Mouse (Mus musculus) heart, embryonic 13.5 days (tissue): Measurements from ENCODE around the gene Supt4a. TPM values are rescaled to one million over a fixed set of nuclear protein-coding genes. Genes with fewer than 3 reads are reported as not detected.

ENCODE experiments used
- ATAC-seq: fragments of 200-750 bp; cut with Nextera tagmentation; 2 replicates; pipeline ENCODE4 v1.8.0; 2017; ENCODE audit warnings: moderate TSS enrichment; ENCODE audit not compliant: insufficient number of reproducible peaks, low FRiP score, low TSS enrichment; ENCODE audit errors: extremely low read depth
- H3K27ac ChIP-seq: fragments of 300-500 bp; sonication (generic); replicated peaks from 2 replicates; pipeline ENCODE4 v1.5.1; 2015; ENCODE audit warnings: moderate library complexity, mild to moderate bottlenecking, inconsistent platforms
- H3K27me3 ChIP-seq: fragments of 300-500 bp; sonication (generic); replicated peaks from 2 replicates; pipeline ENCODE4 v1.6.1; 2015; ENCODE audit warnings: mild to moderate bottlenecking, inconsistent platforms
- H3K36me3 ChIP-seq: fragments of 300-500 bp; sonication (generic); 2 replicates; pipeline ENCODE4 v1.6.1; 2015; ENCODE audit warnings: mild to moderate bottlenecking, inconsistent platforms
- H3K4me1 ChIP-seq: fragments of 300-500 bp; sonication (generic); 2 replicates; pipeline ENCODE4 v1.6.1; 2015; ENCODE audit warnings: inconsistent platforms
- H3K4me2 ChIP-seq: fragments of 300-500 bp; sonication (generic); 2 replicates; pipeline ENCODE4 v1.6.1; 2015; ENCODE audit warnings: inconsistent platforms, mild to moderate bottlenecking, moderate library complexity
- H3K4me3 ChIP-seq: fragments of 300-500 bp; sonication (generic); 2 replicates; pipeline ENCODE4 v1.5.1; 2015; ENCODE audit warnings: moderate library complexity, mild to moderate bottlenecking, inconsistent platforms
- H3K9ac ChIP-seq: fragments of 300-500 bp; sonication (generic); 2 replicates; pipeline ENCODE4 v1.6.1; 2015; ENCODE audit warnings: inconsistent platforms, mild to moderate bottlenecking, moderate library complexity
- H3K9me3 ChIP-seq: fragments of 300-500 bp; sonication (generic); 2 replicates; pipeline ENCODE4 v1.6.1; 2016; ENCODE audit warnings: inconsistent platforms
- WGBS: fragments of 180-500 bp; shearing (Covaris S2); methylation state at CpG from one replicate; pipeline ENCODE4 v1.1.7; 2015; ENCODE audit warnings: mixed read lengths; 5-methylcytosine and 5-hydroxymethylcytosine counted together
- polyA plus RNA-seq: library from polyadenylated mRNA; unstranded; fragments of >200 nt; fragmentation: Nextera tagmentation; extraction: Ambion mirVana; gene quantifications from 2 replicates; pipeline ENCODE4 v1.2.1, GENCODE M21; 2015

Gene Supt4a
- polyA plus RNA-seq, 1 experiment from 2014 or later = 104 TPM

DNA sequence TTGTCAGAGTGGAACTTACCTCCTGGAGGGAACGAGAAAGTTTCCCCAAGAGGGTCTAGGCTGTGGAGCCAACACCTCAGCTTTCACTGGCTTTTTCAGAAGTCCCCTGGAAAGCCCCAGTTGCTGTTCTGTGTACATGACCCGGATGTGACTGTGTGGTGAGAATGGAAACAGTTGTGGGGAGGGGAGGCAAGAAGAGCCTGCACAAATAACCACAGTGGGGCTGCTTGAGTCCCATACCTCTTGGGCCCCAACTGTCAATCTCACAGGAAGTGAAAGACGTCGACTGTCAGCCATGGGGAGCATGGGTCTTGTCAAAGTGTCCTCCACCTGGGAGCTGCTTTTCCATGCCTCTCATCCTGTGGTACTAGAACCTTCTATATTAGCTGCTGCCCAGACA, 7.6 kb downstream of the Supt4a start:
- H3K27ac ChIP-seq = no peak overlapping the region
- peaks cover 12% of the 10 kb centered on the region; the same call in 1 of the 2 replicates for H3K4me1 ChIP-seq
- no peak overlapping the region for H3K4me2 ChIP-seq
- peaks cover 23% of the 10 kb centered on the region; the same call in 1 of the 2 replicates for H3K27me3 ChIP-seq
- 65% methylated on average over 4 of the region's 4 CpGs for WGBS
- ATAC-seq = no peak
- peaks cover 56% of the 10 kb centered on the region for H3K36me3 ChIP-seq
- no peaks in the 10 kb centered on the region for H3K9me3 ChIP-seq
- no peak overlapping the region for H3K4me3 ChIP-seq
- no peak overlapping the region for H3K9ac ChIP-seq

DNA sequence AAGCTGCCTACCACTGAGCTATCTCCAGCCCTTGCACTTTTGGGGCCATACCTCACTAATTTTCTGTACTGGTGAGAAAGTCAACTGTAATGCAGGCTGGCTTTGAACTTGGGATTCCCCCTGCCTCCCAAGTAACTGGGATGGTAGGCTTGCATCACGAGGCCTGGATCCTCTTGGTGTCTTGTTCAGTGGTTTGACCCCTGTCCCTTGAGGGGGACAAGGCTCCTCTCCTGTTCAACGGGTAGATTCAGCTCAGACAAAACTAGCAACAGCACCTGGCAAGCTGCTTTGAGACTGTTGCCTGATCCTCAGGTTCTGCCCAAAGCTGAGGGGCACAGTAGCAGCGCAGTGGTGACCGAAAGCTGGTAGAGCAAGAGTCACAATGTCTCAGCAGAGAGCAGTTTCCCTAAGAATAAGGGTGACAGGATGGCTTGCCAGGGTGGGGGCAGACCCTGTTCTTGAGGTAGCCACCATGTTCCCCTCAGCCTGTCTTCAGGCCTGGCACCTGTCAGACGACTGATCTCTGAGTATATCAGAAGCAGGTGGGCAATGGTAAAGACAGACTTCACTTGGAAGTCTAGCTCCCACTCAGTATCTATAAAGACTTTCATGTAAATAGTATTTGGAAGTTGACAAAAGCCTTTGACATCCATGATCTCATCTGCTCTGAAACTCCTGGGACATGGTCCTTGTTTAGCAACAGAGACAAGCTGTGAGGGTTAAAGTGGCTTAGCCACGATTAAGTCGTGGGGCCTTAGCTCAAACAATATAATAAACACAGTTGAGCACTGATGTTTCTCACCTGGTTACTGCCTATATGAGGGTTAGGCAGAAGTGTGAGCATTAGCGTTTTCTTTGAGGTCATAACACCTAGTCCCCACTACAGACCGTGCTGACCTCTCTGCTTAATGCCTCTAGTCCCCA, 8.5 kb downstream of the Supt4a start:
- H3K4me2 ChIP-seq = no peak overlapping the region
- H3K4me1 ChIP-seq = peaks cover 12% of the 10 kb centered on the region; the same call in 1 of the 2 replicates
- H3K9me3 ChIP-seq = no peaks in the 10 kb centered on the region
- H3K4me3 ChIP-seq = no peak overlapping the region
- no peak overlapping the region for H3K27ac ChIP-seq
- peaks cover 29% of the 10 kb centered on the region; the same call in 1 of the 2 replicates for H3K27me3 ChIP-seq
- WGBS = 77% methylated on average over 9 of the region's 9 CpGs
- no peak overlapping the region for H3K9ac ChIP-seq
- no peak for ATAC-seq
- H3K36me3 ChIP-seq = peaks cover 46% of the 10 kb centered on the region

DNA sequence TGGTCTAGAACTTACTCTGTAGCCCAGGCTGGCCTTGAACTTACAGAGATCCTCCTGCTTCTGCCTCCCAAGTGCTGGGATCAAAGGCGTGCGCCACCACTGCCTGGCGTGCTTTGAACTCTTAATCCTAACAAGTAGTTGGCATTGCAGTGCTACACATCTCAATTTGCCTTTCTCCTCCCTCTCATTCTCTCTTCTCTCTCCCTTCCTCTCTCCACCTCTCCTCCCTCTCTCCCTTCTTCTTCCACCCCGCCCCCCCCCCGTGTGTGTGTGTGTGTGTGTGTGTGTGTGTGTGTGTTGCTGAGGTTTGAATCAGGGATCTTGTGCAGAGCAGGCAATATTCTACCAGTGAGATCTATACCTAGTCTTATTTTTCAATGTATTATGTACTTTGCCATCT, 10.0 kb downstream of the Supt4a start:
- 87% methylated on average over 5 of the region's 5 CpGs for WGBS

DNA sequence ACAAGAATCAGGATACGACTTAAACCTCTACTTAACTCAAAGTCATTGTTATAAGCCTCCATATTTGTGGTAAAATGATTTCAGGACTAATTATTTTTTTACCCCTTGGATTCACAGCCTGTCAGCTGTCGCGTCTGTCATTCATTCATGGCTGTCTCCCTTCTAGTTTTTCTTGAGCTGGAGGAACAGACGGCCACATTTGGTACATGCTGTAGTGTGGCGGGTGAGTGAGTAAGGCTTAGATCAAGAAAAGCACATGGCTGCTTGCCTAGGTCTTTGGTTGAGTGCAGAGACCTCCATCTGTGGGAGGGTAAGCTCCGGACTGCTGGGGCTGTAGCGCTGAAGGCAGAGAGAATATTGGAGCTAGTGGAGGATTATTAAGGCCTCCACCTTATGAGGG, 10.4 kb downstream of the Supt4a start:
- Histone ChIP-seq H3K9me3 (no peaks in the 10 kb centered on the region), H3K27ac (no peak overlapping the region), H3K4me3 (no peak overlapping the region)

More for the DNA sequence above, 10.0 kb downstream of the Supt4a start:
- H3K4me1 ChIP-seq = peaks cover 12% of the 10 kb centered on the region; the same call in 1 of the 2 replicates
- H3K36me3 ChIP-seq = peaks cover 32% of the 10 kb centered on the region
- no peak overlapping the region for H3K27ac ChIP-seq
- ATAC-seq = no peak
- no peak overlapping the region for H3K4me2 ChIP-seq
- H3K27me3 ChIP-seq = peaks cover 29% of the 10 kb centered on the region; the same call in 1 of the 2 replicates
- H3K9ac ChIP-seq = no peak overlapping the region
- H3K4me3 ChIP-seq = no peak overlapping the region
- H3K9me3 ChIP-seq = no peaks in the 10 kb centered on the region

DNA sequence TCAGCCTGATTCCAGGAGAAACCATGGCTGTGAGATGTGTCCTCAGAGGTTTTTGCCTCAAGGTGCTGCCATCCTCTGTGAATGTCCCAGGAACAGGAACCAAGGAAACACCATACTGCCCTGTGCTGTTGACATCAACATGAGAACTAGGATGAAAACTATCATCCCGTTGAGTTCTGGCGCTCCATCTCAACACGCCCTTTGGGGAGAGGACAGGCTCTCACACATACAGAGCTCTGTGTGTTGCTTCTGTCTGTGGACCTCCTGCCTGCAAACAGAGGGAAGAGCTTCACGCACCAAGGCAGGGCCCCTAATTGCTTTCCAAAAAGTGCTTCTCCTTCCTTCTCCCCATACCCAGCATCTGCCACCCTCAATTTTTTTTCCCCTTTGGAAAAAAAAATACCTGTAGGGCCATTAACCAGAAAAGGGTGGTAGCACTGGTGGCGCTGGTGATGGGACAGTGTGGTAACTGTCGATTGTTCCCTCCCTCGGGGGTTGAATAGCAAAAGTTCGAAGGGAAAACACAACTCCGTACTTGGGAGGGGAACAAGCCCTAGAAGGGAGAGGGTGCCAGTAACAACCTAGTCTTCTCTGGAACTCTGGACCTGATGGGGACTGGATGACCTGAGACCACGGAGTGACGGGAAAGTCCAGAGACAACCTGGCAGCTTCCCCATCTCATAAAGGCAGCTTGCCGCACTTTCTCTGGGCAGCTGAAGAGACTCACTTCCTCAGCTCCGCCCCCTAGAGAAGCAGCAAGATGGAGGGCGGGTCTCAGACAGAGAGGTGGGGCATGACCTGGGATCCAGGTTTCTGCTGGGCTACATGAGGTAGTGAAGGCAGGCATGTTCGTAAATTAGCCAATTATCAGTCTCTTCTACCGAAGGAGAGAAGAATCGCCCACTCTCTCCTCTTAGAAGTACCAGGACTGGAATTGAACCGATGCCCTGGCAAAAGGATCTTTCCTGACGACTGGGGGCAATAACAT, 11.1 kb downstream of the Supt4a start:
- Histone ChIP-seq H3K4me3 (peak overlapping the region; percentile 11; the same call in 1 of the 2 replicates), H3K4me1 (peaks cover 12% of the 10 kb centered on the region; the same call in 1 of the 2 replicates), H3K9me3 (no peaks in the 10 kb centered on the region), H3K36me3 (peaks cover 21% of the 10 kb centered on the region), H3K27me3 (peaks cover 29% of the 10 kb centered on the region; the same call in 1 of the 2 replicates), H3K27ac (peak overlapping the region; percentile 59), H3K4me2 (peak overlapping the region; percentile 55), H3K9ac (peak overlapping the region; percentile 37; the same call in 1 of the 2 replicates)
- 28% methylated on average over 19 of the region's 19 CpGs for WGBS
- ATAC-seq = no peak

More for the DNA sequence above, 10.4 kb downstream of the Supt4a start:
- peaks cover 12% of the 10 kb centered on the region; the same call in 1 of the 2 replicates for H3K4me1 ChIP-seq
- H3K36me3 ChIP-seq = peaks cover 28% of the 10 kb centered on the region
- no peak overlapping the region for H3K9ac ChIP-seq
- H3K4me2 ChIP-seq = peak overlapping the region; percentile 55
- 91% methylated on average over 7 of the region's 7 CpGs for WGBS
- ATAC-seq = no peak
- peaks cover 29% of the 10 kb centered on the region; the same call in 1 of the 2 replicates for H3K27me3 ChIP-seq

DNA sequence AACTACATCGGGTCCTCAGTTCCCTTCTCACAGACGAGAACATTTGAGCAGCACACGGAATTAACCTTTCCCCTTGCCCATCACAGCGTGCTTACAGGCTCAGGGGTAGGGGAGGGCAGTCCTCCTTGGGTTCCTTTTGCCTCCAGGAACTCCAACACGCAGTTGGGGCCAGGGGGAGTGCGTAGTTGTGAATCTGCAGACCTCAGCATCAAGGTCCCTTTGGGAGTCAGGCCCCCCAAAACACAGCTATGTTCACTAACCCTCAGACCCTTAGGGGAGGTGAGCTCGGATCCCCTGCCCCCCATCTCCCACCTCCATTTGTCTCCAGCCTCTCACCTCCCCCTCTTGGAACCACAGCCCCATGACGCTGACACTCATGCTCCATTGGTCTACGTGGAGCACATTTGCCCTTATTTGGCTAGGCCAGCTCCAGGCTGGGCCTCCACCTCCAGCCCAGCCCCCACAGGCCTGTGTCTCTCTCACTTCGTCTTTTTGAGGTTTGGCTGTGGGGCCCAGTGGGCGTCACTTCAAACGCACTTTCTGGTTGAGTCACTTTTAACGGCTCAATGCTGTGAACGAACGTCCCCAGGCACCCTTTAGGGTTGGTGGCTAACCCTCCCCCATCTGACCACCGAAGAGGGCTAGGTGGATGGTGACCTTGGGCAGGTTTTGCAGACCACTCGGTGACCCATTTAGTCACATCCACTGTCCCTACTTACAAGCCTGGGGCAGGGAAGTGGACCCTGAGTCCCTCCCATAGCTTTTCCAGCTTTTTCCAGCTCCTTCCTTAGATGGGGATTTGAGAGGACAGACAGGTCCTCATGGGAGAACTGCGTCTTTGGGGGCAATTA, 12.1 kb downstream of the Supt4a start:
- Histone ChIP-seq H3K27ac (peak overlapping the region; percentile 59), H3K4me3 (peak overlapping the region; percentile 11; the same call in 1 of the 2 replicates), H3K4me1 (peaks cover 13% of the 10 kb centered on the region), H3K27me3 (peaks cover 29% of the 10 kb centered on the region; the same call in 1 of the 2 replicates), H3K9me3 (no peaks in the 10 kb centered on the region), H3K36me3 (peaks cover 11% of the 10 kb centered on the region), H3K9ac (no peak overlapping the region; the same call in 1 of the 2 replicates), H3K4me2 (peak overlapping the region; percentile 55)
- WGBS = 34% methylated on average over 18 of the region's 18 CpGs
- ATAC-seq = no peak

DNA sequence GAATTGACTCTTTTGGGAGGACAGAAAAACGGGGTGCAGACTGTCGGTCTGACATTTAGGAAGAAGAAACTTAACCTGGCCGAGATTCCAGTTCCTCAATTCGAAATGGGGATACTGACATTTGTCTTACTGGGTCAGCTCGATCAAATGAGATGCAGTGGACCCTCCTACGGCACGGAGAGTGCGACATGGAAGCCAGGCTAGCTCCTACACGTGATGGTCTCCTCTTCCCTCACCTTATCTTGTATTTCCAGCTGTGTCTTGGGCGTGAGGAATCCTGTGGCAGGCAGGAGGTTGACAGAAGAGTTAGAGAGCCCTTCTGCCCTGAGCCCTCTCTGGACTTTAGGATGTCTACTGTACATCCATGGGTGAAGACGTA, 12.7 kb downstream of the Supt4a start:
- H3K36me3 ChIP-seq = peaks cover 5% of the 10 kb centered on the region
- H3K4me3 ChIP-seq = no peak overlapping the region

DNA sequence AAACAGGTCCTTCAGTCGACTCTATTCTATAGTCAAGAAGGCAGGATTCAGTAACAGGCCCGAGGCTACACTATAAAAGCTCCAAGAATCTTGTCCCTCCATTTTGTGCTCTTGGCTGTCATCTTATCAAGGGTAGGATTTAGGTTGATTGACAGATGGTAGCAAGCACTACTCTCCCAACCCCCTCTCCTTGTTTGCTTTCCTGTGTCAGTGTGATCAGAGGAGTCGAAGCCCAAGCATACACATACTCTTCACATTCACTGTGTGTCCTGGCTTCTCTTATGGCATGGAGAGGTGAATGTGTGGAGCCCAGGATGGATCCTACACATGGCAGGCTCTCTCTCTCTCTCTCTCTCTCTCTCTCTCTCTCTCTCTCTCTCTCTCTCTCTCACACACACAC, 13.2 kb downstream of the Supt4a start:
- peak overlapping the region; percentile 59; the same call in 1 of the 2 replicates for H3K27ac ChIP-seq

More for the DNA sequence above, 12.7 kb downstream of the Supt4a start:
- H3K4me2 ChIP-seq = peak overlapping the region; percentile 55
- peak overlapping the region; percentile 59; the same call in 1 of the 2 replicates for H3K27ac ChIP-seq
- peak; percentile 28 for ATAC-seq
- peaks cover 17% of the 10 kb centered on the region for H3K4me1 ChIP-seq
- H3K9ac ChIP-seq = no peak overlapping the region; the same call in 1 of the 2 replicates
- H3K9me3 ChIP-seq = no peaks in the 10 kb centered on the region
- WGBS = 56% methylated on average over 11 of the region's 11 CpGs
- peaks cover 29% of the 10 kb centered on the region; the same call in 1 of the 2 replicates for H3K27me3 ChIP-seq

DNA sequence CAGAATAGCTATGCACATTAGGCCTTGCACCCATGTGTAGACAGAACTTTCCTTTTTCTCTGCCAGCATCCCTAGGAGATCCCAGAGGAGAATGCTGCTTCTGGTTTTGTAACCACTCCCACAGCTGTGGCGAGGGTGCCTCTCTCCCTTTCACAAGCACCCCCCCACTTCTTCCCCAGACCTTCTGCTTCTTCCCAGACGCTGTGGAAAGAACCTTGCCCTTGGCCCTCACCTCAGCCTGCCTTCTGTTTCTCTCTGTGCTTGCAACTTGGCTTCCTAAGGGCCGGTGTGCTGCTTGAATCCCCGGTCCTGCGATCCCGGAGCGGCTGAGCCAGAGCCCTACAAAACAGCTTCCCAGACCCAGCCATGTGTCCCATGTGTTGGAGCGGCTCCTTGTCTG, 13.7 kb downstream of the Supt4a start:
- Histone ChIP-seq H3K9ac (no peak overlapping the region), H3K27me3 (peaks cover 29% of the 10 kb centered on the region; the same call in 1 of the 2 replicates), H3K36me3 (no peaks in the 10 kb centered on the region), H3K4me1 (peaks cover 17% of the 10 kb centered on the region), H3K9me3 (no peaks in the 10 kb centered on the region), H3K4me3 (no peak overlapping the region), H3K27ac (peak overlapping the region; percentile 36; the same call in 1 of the 2 replicates), H3K4me2 (peak overlapping the region; percentile 55)
- ATAC-seq = no peak
- WGBS = 71% methylated on average over 8 of the region's 8 CpGs

More for the DNA sequence above, 13.2 kb downstream of the Supt4a start:
- H3K4me2 ChIP-seq = peak overlapping the region; percentile 55; the same call in 1 of the 2 replicates
- no peaks in the 10 kb centered on the region for H3K9me3 ChIP-seq
- H3K27me3 ChIP-seq = peaks cover 29% of the 10 kb centered on the region; the same call in 1 of the 2 replicates
- H3K4me3 ChIP-seq = no peak overlapping the region
- no peak overlapping the region for H3K9ac ChIP-seq
- peaks cover under 1% of the 10 kb centered on the region; the same call in 1 of the 2 replicates for H3K36me3 ChIP-seq
- ATAC-seq = no peak
- peaks cover 17% of the 10 kb centered on the region for H3K4me1 ChIP-seq
- WGBS = 44% methylated on average over 3 of the region's 3 CpGs

DNA sequence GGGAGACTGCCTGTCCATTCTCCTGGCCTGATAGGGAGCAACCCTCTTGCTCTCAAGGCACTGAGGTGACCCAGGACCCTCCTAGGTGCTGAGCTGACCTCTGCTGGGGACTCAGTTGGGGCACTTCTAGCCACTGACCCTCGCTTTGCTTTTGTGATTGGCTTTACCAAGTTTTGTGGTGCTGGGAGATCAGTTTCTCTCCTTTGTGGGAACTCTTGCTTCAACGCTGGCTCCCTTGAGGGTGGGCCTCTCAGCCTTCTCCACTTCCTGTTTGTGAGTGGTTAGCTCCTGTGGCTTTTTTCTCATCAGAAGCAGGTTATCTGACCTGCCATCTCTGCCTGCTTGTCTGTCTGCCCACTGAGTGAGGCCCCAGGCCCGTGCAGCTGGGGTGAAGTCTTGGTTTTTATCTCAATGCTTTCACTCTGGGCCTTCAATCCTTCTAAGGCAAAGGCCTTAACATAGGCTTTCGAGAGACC, 14.2 kb downstream of the Supt4a start:
- H3K9ac ChIP-seq = no peak overlapping the region
- ATAC-seq = no peak
- no peaks in the 10 kb centered on the region for H3K36me3 ChIP-seq
- peak overlapping the region; percentile 36; the same call in 1 of the 2 replicates for H3K27ac ChIP-seq
- WGBS = 39% methylated on average over 4 of the region's 4 CpGs
- H3K27me3 ChIP-seq = peaks cover 29% of the 10 kb centered on the region; the same call in 1 of the 2 replicates
- H3K4me2 ChIP-seq = peak overlapping the region; percentile 55
- no peak overlapping the region for H3K4me3 ChIP-seq
- H3K4me1 ChIP-seq = peaks cover 17% of the 10 kb centered on the region
- H3K9me3 ChIP-seq = no peaks in the 10 kb centered on the region
